Mouse (Mus musculus) layer of hippocampus, postnatal 10 days (tissue): Measurements from ENCODE around the gene Ggt1. TPM values are rescaled to one million over a fixed set of nuclear protein-coding genes. Genes with fewer than 3 reads are reported as not detected.

Source experiments
- DNase-seq, 2 experiments: peaks; one replicate each; pipeline ENCODE4 v3.0.0; 2021; ENCODE audit warnings: low spot score in 2 of 2
- total RNA-seq, 2 experiments: library from RNA; stranded (reverse); gene quantifications; 2 replicates each; pipeline ENCODE4 v1.2.3; 2021

Ggt1 gene
- total RNA-seq, 2 experiments from 2014 or later, result 2.7 to 3.7 TPM

- no peak for DNase-seq
These were observed 9.7 kb downstream of the Ggt1 start for GRCm38 (mm10) chr10:75570981-75571657.

- DNase-seq, result no peak
These were observed 10.5 kb downstream of the Ggt1 start for GRCm38 (mm10) chr10:75571937-75572336.

GRCm38 (mm10) chr10:75573181-75573580, 11.8 kb downstream of the Ggt1 start:
- DNase-seq, result no peak

GRCm38 (mm10) chr10:75573965-75574364, 12.6 kb downstream of the Ggt1 start:
- no peak for DNase-seq

GRCm38 (mm10) chr10:75579129-75579528, 17.7 kb downstream of the Ggt1 start:
- no peak for DNase-seq

GRCm38 (mm10) chr10:75585876-75586552, 24.6 kb downstream of the Ggt1 start:
- DNase-seq, result peak; percentile 95 to 96

- no peak for DNase-seq
These were observed 25.1 kb downstream of the Ggt1 start for GRCm38 (mm10) chr10:75586553-75586879.

GRCm38 (mm10) chr10:75587781-75588180, 26.4 kb downstream of the Ggt1 start:
- DNase-seq, result no peak

GRCm38 (mm10) chr10:75588336-75588735, 26.9 kb downstream of the Ggt1 start:
- no peak for DNase-seq

- peak in 1 of 2 experiments; percentile 46 for DNase-seq
These were observed 27.7 kb downstream of the Ggt1 start, which contains the start of gene Ggt5 for GRCm38 (mm10) chr10:75589129-75589528. Gene Ggt5, plus strand, starts transcription at chr10:75589340.

- no peak for DNase-seq
These were observed 28.2 kb downstream of the Ggt1 start for GRCm38 (mm10) chr10:75589651-75590050.

- no peak for DNase-seq
These were observed 29.9 kb downstream of the Ggt1 start for GRCm38 (mm10) chr10:75591211-75591894.

GRCm38 (mm10) chr10:75592585-75592984, 31.2 kb downstream of the Ggt1 start:
- DNase-seq, result no peak

- no peak for DNase-seq
These were observed 34.6 kb downstream of the Ggt1 start for GRCm38 (mm10) chr10:75595981-75596380.

GRCm38 (mm10) chr10:75600189-75600730, 38.9 kb downstream of the Ggt1 start:
- DNase-seq, result no peak

GRCm38 (mm10) chr10:75605162-75605846, 43.9 kb downstream of the Ggt1 start:
- DNase-seq, result no peak

GRCm38 (mm10) chr10:75607253-75607652, 45.8 kb downstream of the Ggt1 start:
- DNase-seq, result no peak

- DNase-seq, result no peak
These were observed 47.6 kb downstream of the Ggt1 start for GRCm38 (mm10) chr10:75608975-75609374.

GRCm38 (mm10) chr10:75610486-75610885, 49.1 kb downstream of the Ggt1 start:
- DNase-seq, result no peak

- DNase-seq, result no peak
These were observed 54.6 kb downstream of the Ggt1 start for GRCm38 (mm10) chr10:75616044-75616443.

- DNase-seq, result no peak
These were observed 59.4 kb downstream of the Ggt1 start for GRCm38 (mm10) chr10:75620818-75621217.
